Mouse (Mus musculus): ENCODE data around the gene Imp4.

Gene Imp4

GRCm38 (mm10) chr1:34462766-34463165 is 23.1 kb downstream of the Imp4 start:
- DNase-seq, result peak; percentile 59 to 83

- no peak for DNase-seq
Observed at GRCm38 (mm10) chr1:34464310-34464817, 24.7 kb downstream of the Imp4 start.

- no peak for DNase-seq
Observed at GRCm38 (mm10) chr1:34465445-34465844, 25.8 kb downstream of the Imp4 start.

- DNase-seq, result no peak
Observed at GRCm38 (mm10) chr1:34468051-34468450, 28.4 kb downstream of the Imp4 start.

GRCm38 (mm10) chr1:34468500-34468899 is 28.8 kb downstream of the Imp4 start:
- DNase-seq, result no peak

- DNase-seq, result no peak
Observed at GRCm38 (mm10) chr1:34469801-34470200, 30.1 kb downstream of the Imp4 start.

- peak; percentile 26 to 73 for DNase-seq
Observed at GRCm38 (mm10) chr1:34472427-34473300, 33.0 kb downstream of the Imp4 start.

GRCm38 (mm10) chr1:34478891-34479655 is 39.4 kb downstream of the Imp4 start:
- DNase-seq, result no peak

- no peak for DNase-seq
Observed at GRCm38 (mm10) chr1:34480801-34481200, 41.1 kb downstream of the Imp4 start.

- no peak for DNase-seq
Observed at GRCm38 (mm10) chr1:34481920-34482669, 42.4 kb downstream of the Imp4 start.

GRCm38 (mm10) chr1:34484470-34484869 is 44.8 kb downstream of the Imp4 start:
- no peak for DNase-seq

- peak; percentile 46 to 74 for DNase-seq
Observed at GRCm38 (mm10) chr1:34485461-34486188, 46.0 kb downstream of the Imp4 start.

- DNase-seq, result no peak
Observed at GRCm38 (mm10) chr1:34487383-34487782, 47.7 kb downstream of the Imp4 start.

GRCm38 (mm10) chr1:34489852-34490541 is 50.3 kb downstream of the Imp4 start:
- DNase-seq, result no peak

GRCm38 (mm10) chr1:34491480-34491879 is 51.8 kb downstream of the Imp4 start:
- no peak for DNase-seq

All from kidney, postnatal 36 days (tissue).